Mouse (Mus musculus) testis, adult 2 months (tissue): ENCODE measurements around the gene Rrp1b.

Experiments used
- CTCF ChIP-seq: fragments of 200-500 bp; IDR thresholded peaks from 2 replicates; pipeline ENCODE4 v1.5.1; 2012; ENCODE audit warnings: low read depth, mild to moderate bottlenecking, inconsistent platforms, low read length, moderate library complexity; ENCODE audit not compliant: control insufficient read depth, insufficient read depth, insufficient replicate concordance
- POLR2A ChIP-seq: fragments of 200-500 bp; IDR thresholded peaks from 2 replicates; pipeline ENCODE4 v1.6.1; 2012; ENCODE audit warnings: low read depth, mild to moderate bottlenecking, inconsistent platforms, low read length, moderate library complexity; ENCODE audit not compliant: control insufficient read depth

DNA sequence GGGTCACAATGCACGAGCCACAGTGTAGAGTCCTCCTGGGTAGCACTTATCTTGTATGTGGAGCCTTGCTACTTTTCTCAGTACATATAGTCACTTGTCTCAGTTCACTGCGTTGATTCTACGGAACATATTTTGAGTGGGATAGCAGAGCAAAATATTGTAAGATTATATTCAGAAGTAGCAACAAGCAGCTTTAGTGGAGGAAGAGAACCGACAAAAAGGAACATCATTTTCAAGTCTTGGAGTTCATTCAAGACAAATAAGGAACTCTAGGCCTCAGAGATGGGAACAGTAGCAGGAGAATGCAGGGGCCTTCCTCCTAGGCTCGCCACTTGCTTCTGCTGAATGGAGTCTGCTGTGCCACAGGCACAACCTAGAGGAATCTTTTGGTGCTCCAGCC lies 10.6 kb downstream of the Rrp1b start:
- TF ChIP-seq CTCF (no peak), POLR2A (no peak)
